Mouse (Mus musculus): Measurements from ENCODE around the gene Gpx8. TPM values are rescaled to one million over a fixed set of nuclear protein-coding genes. Genes with fewer than 3 reads are reported as not detected.

Gene Gpx8
- polyA plus RNA-seq, 1 experiment from 2014 or later, result 147 TPM

DNA sequence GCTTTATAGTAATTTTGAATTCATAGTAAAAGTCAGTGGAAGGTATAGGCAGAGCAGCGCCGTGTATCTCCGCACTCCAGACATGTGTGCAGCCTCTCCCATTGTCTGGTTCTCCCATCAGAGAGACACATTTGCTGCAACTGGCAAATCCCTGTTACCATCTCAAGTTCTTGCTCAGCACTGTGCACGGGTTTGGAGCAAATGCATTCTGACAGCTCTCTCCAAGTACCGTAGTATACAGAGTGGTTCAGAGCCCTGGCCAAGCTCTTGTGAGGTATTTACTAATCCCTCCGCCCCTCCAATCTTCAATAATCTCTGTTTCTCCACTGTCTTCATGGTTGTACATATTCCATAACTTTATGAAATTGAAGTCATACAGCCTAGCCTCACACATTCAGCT lies 33.5 kb downstream of the Gpx8 start:
- H3K4me1 ChIP-seq (ENCODE audit: control insufficient read depth, insufficient read depth, low read length), result 0 out of 2 replicates have a peak, but pooled peaks cover 2% of the 10 kb centered on the region
- no peaks in the 10 kb centered on the region for H3K9me3 ChIP-seq (replicated peaks; ENCODE audit: control insufficient read depth, low read length)
- no peaks in the 10 kb centered on the region for H3K27me3 ChIP-seq (ENCODE audit: control insufficient read depth, insufficient read depth, low read length)
- H3K36me3 ChIP-seq (ENCODE audit: control insufficient read depth, insufficient read depth, low read length), result no peaks in the 10 kb centered on the region
- no peak overlapping the region for H3K4me3 ChIP-seq (ENCODE audit: low read depth, low read length)
- H3K9ac ChIP-seq (ENCODE audit: low read depth, low read length), result no peak overlapping the region
- ATAC-seq (replicated peaks; ENCODE audit: insufficient number of reproducible peaks, low FRiP score, low TSS enrichment), result no peak
- no peak overlapping the region for H3K27ac ChIP-seq (ENCODE audit: low read depth, low read length)
- 72% methylated on average over 6 of the region's 6 CpGs for WGBS (ENCODE audit: insufficient replicate concordance)
- peak overlapping the region; percentile 64 for H3K4me2 ChIP-seq

GRCm38 (mm10) chr13:113000576-113001318 lies 45.5 kb downstream of the Gpx8 start:
- Histone ChIP-seq H3K9me3 (replicated peaks; ENCODE audit: control insufficient read depth, low read length) (no peaks in the 10 kb centered on the region), H3K27ac (ENCODE audit: low read depth, low read length) (no peak overlapping the region), H3K9ac (ENCODE audit: low read depth, low read length) (no peak overlapping the region), H3K27me3 (ENCODE audit: control insufficient read depth, insufficient read depth, low read length) (peaks cover 39% of the 10 kb centered on the region), H3K4me2 (no peak overlapping the region), H3K4me1 (ENCODE audit: control insufficient read depth, insufficient read depth, low read length) (no peaks in the 10 kb centered on the region), H3K4me3 (ENCODE audit: low read depth, low read length) (no peak overlapping the region), H3K36me3 (ENCODE audit: control insufficient read depth, insufficient read depth, low read length) (no peaks in the 10 kb centered on the region)
- no peak for ATAC-seq (replicated peaks; ENCODE audit: insufficient number of reproducible peaks, low FRiP score, low TSS enrichment)
- 64% methylated on average over 9 of the region's 9 CpGs for WGBS (ENCODE audit: insufficient replicate concordance)

- Histone ChIP-seq H3K27ac (ENCODE audit: low read depth, low read length) (no peak overlapping the region), H3K9me3 (replicated peaks; ENCODE audit: control insufficient read depth, low read length) (no peaks in the 10 kb centered on the region), H3K4me1 (ENCODE audit: control insufficient read depth, insufficient read depth, low read length) (no peaks in the 10 kb centered on the region), H3K4me2 (no peak overlapping the region), H3K4me3 (ENCODE audit: low read depth, low read length) (no peak overlapping the region), H3K27me3 (ENCODE audit: control insufficient read depth, insufficient read depth, low read length) (peaks cover 46% of the 10 kb centered on the region), H3K36me3 (ENCODE audit: control insufficient read depth, insufficient read depth, low read length) (no peaks in the 10 kb centered on the region), H3K9ac (ENCODE audit: low read depth, low read length) (no peak overlapping the region)
- WGBS (ENCODE audit: insufficient replicate concordance), result 72% methylated on average over 3 of the region's 3 CpGs
- ATAC-seq (replicated peaks; ENCODE audit: insufficient number of reproducible peaks, low FRiP score, low TSS enrichment), result no peak
These were observed 46.1 kb downstream of the Gpx8 start for GRCm38 (mm10) chr13:113000090-113000489.

DNA sequence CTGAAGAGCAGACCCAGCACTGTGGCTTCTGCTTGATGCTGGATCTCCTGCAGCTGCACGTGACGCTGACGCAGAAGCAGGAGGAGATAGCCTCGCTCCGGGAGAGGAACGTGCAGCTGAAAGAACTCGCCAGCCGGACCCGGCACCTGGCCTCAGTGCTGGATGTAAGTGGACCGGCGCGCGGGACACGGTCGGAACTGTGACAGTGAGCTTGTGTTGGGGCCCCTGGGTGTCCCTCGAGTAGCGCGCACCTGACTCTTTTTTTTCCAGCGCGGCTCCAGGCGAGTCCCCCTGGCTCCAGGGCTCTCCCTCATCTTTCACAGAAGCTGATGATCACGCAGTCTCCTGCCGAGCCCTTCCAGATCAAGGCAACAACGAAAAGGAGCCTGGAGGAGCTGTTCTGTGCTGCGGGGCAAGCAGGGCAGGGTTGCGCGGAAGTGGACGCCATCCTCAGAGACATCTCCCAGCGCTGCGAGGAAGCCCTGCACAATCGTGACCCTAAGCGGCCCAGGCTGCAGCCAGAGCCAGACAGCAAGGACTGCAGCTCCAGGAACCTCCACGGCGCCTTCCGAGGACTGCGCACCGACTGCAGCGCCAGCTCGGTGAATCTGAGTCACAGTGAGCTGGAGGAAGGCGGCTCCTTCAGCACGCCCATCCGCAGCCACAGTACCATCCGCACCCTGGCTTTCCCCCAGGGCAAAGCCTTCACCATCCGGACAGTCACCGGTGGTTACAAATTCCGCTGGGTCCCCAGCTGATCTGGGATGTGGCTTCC lies 47.6 kb downstream of the Gpx8 start:
- H3K9me3 ChIP-seq (replicated peaks; ENCODE audit: control insufficient read depth, low read length), result no peaks in the 10 kb centered on the region
- WGBS (ENCODE audit: insufficient replicate concordance), result under 1% methylated on average over 46 of the region's 46 CpGs
- no peak overlapping the region for H3K27ac ChIP-seq (ENCODE audit: low read depth, low read length)
- H3K36me3 ChIP-seq (ENCODE audit: control insufficient read depth, insufficient read depth, low read length), result no peaks in the 10 kb centered on the region
- 0 out of 2 replicates have a peak overlapping the region, but pooled peaks have one; percentile 22 for H3K9ac ChIP-seq (ENCODE audit: low read depth, low read length)
- no peak for ATAC-seq (replicated peaks; ENCODE audit: insufficient number of reproducible peaks, low FRiP score, low TSS enrichment)
- H3K27me3 ChIP-seq (ENCODE audit: control insufficient read depth, insufficient read depth, low read length), result peaks cover 61% of the 10 kb centered on the region
- peak overlapping the region; percentile 95 for H3K4me2 ChIP-seq
- H3K4me3 ChIP-seq (ENCODE audit: low read depth, low read length), result peak overlapping the region; percentile 48
- peaks cover 5% of the 10 kb centered on the region for H3K4me1 ChIP-seq (ENCODE audit: control insufficient read depth, insufficient read depth, low read length)

DNA sequence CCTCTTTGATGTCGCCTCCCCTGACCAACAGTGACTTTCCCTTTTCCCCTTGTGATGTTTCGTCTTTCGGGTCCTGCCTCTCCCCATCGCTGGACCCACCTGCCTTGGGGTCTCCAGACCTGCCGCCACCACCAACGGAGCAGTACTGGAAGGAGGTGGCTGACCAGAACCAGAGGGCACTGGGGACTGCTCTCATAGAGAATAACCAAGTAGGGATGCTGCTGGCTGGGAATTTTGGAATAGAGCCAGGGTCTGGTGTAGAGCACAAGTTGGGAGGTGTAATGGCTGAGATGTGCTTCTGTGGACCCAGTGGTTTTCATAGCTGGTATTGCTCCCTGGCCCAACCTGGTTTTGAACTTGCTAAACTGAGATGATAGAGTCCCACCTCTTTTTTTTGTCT lies 48.8 kb downstream of the Gpx8 start:
- Histone ChIP-seq H3K4me3 (ENCODE audit: low read depth, low read length) (no peak overlapping the region), H3K4me2 (no peak overlapping the region), H3K4me1 (ENCODE audit: control insufficient read depth, insufficient read depth, low read length) (peaks cover 8% of the 10 kb centered on the region), H3K36me3 (ENCODE audit: control insufficient read depth, insufficient read depth, low read length) (no peaks in the 10 kb centered on the region), H3K9me3 (replicated peaks; ENCODE audit: control insufficient read depth, low read length) (no peaks in the 10 kb centered on the region), H3K9ac (ENCODE audit: low read depth, low read length) (no peak overlapping the region), H3K27ac (ENCODE audit: low read depth, low read length) (no peak overlapping the region), H3K27me3 (ENCODE audit: control insufficient read depth, insufficient read depth, low read length) (peaks cover 72% of the 10 kb centered on the region)
- ATAC-seq (replicated peaks; ENCODE audit: insufficient number of reproducible peaks, low FRiP score, low TSS enrichment), result no peak
- 60% methylated on average over 6 of the region's 6 CpGs for WGBS (ENCODE audit: insufficient replicate concordance)

DNA sequence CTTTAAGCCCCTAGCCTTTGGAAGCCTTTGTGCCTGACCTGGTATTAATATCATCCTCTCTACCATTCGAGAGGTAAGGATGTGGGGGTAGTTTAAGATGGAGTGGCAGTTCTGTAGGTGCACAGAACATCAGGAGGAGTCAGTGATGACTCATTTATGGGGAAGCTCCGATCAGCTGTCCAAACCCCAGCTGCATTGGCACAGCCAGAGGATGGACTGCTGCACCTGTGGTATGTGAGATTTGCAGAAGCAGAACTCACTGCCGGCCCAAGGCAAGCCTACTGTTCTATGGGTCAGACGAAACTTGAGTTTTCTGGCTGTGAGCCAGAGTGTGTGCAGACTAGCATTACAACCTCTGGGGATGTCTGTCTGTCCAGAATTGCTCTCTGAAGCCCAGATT lies 49.8 kb downstream of the Gpx8 start:
- no peaks in the 10 kb centered on the region for H3K36me3 ChIP-seq (ENCODE audit: control insufficient read depth, insufficient read depth, low read length)
- H3K4me2 ChIP-seq, result no peak overlapping the region
- H3K9ac ChIP-seq (ENCODE audit: low read depth, low read length), result no peak overlapping the region
- no peaks in the 10 kb centered on the region for H3K9me3 ChIP-seq (replicated peaks; ENCODE audit: control insufficient read depth, low read length)
- H3K4me1 ChIP-seq (ENCODE audit: control insufficient read depth, insufficient read depth, low read length), result peaks cover 8% of the 10 kb centered on the region
- no peak for ATAC-seq (replicated peaks; ENCODE audit: insufficient number of reproducible peaks, low FRiP score, low TSS enrichment)
- peaks cover 77% of the 10 kb centered on the region for H3K27me3 ChIP-seq (ENCODE audit: control insufficient read depth, insufficient read depth, low read length)
- H3K4me3 ChIP-seq (ENCODE audit: low read depth, low read length), result no peak overlapping the region
- no peak overlapping the region for H3K27ac ChIP-seq (ENCODE audit: low read depth, low read length)
- 65% methylated on average over 4 of the region's 4 CpGs for WGBS (ENCODE audit: insufficient replicate concordance)

DNA sequence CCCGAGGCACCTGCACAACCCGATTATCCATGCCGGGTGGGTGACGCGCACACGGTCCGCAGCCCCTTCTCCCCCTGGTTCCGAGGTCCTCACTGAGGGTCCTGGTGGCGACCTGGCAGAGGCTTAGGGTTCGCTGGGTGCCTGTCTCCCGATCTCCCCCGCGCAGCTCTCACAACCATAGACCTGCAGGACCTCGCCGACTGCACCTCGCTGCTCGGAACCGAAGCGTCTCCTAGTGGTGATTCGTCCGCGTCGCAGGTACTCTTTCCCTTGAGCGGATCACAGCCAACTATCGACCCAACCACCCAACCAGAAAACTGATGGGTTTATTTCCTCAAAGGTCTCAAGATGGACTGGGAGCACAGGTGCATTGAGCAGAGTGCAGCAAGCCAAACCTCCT lies 52.0 kb downstream of the Gpx8 start:
- no peak overlapping the region for H3K9ac ChIP-seq (ENCODE audit: low read depth, low read length)
- H3K9me3 ChIP-seq (replicated peaks; ENCODE audit: control insufficient read depth, low read length), result no peaks in the 10 kb centered on the region
- peaks cover 15% of the 10 kb centered on the region for H3K4me1 ChIP-seq (ENCODE audit: control insufficient read depth, insufficient read depth, low read length)
- peaks cover 91% of the 10 kb centered on the region for H3K27me3 ChIP-seq (ENCODE audit: control insufficient read depth, insufficient read depth, low read length)
- no peak for ATAC-seq (replicated peaks; ENCODE audit: insufficient number of reproducible peaks, low FRiP score, low TSS enrichment)
- H3K4me3 ChIP-seq (ENCODE audit: low read depth, low read length), result peak overlapping the region; percentile 47
- no peak overlapping the region for H3K27ac ChIP-seq (ENCODE audit: low read depth, low read length)
- no peaks in the 10 kb centered on the region for H3K36me3 ChIP-seq (ENCODE audit: control insufficient read depth, insufficient read depth, low read length)
- 1% methylated on average over 25 of the region's 25 CpGs for WGBS (ENCODE audit: insufficient replicate concordance)
- H3K4me2 ChIP-seq, result peak overlapping the region; percentile 87

- WGBS (ENCODE audit: insufficient replicate concordance), result under 1% methylated on average over 63 of the region's 63 CpGs
- Histone ChIP-seq H3K36me3 (ENCODE audit: control insufficient read depth, insufficient read depth, low read length) (no peaks in the 10 kb centered on the region), H3K27me3 (ENCODE audit: control insufficient read depth, insufficient read depth, low read length) (peaks cover 93% of the 10 kb centered on the region), H3K27ac (ENCODE audit: low read depth, low read length) (no peak within 1 kb of the TSS), H3K4me2 (peak within 1 kb of the TSS; percentile 87), H3K4me3 (ENCODE audit: low read depth, low read length) (peak within 1 kb of the TSS; percentile 47), H3K9ac (ENCODE audit: low read depth, low read length) (0 out of 2 replicates have a peak within 1 kb of the TSS, but pooled peaks have one; percentile 10), H3K4me1 (ENCODE audit: control insufficient read depth, insufficient read depth, low read length) (peaks cover 19% of the 10 kb centered on the region), H3K9me3 (replicated peaks; ENCODE audit: control insufficient read depth, low read length) (no peaks in the 10 kb centered on the region)
- no peak for ATAC-seq (replicated peaks; ENCODE audit: insufficient number of reproducible peaks, low FRiP score, low TSS enrichment)
These were observed 52.6 kb downstream of the Gpx8 start, which contains the start of gene Mcidas for GRCm38 (mm10) chr13:112993531-112994152. Gene Mcidas (plus strand): TSS chr13:112993845.
